ENCODE assay signal across 8 mouse cellular contexts in the genomic region with DNA sequence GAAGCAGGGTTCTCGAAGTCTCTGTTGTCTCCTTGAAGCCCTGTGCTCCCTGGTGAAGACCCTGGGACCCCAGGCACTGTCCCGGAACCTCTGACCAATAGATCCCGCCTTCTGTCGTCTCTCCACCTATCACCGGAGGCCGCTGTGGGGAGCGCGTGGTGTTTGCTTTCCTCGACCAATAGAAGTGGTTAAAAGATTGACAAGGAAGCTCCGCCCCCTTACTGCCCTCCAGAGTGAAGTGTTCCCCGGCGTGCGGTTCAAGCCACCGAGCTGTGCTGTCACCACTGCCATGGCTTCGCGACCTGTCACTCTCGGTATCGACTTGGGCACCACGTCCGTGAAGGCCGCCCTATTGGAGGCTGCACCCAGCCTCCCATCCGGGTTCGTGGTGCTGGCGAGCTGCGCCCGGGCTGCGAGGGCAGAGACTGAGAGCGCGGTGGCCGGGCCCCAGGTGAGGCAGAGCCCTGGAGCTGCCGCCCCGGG. TPM values are rescaled to one million over a fixed set of nuclear protein-coding genes. Genes with fewer than 3 reads are reported as not detected.
DNase-seq lines count a peak whose midpoint lies in the region; ATAC-seq lines count a peak whose summit lies in the region.

A gene (plus strand): TSS at position 231 of the 483 bp plus-strand sequence.

- ATAC-seq in inflammation-experienced regulatory T-cells, adult 6 months = peak; percentile 93
- ATAC-seq in megakaryocyte-erythroid progenitor cell, adult 5-6 weeks (replicated peaks; ENCODE audit: low FRiP score, low TSS enrichment, poor library complexity, severe bottlenecking) = peak; percentile 96

- DNase-seq in adipocyte (ENCODE audit: low spot score) = peak; percentile 95
- peak; percentile 97 for DNase-seq in embryo, embryonic 10 days (ENCODE audit: low spot score)
- DNase-seq in gastrocnemius, postnatal 14 days = peak; percentile 93
- DNase-seq in left cerebral cortex, postnatal 10 days (ENCODE audit: extremely low spot score in 1 of 2, low spot score in 2 of 2) = peak; percentile 96
- DNase-seq in right cerebral cortex, postnatal 25 days = peak; percentile 94
- peak; percentile 88 to 93 for DNase-seq in urinary bladder, postnatal 4 days (ENCODE audit: low spot score in 2 of 2)

- intact Hi-C loops in gastrocnemius, postnatal 14 days (cut with DNase I; ENCODE audit: low total_unique reads) = no loop called here
- intact Hi-C loops in left cerebral cortex, postnatal 10 days (cut with DNase I) = no loop called here

RNA-seq across cellular contexts. Expression of the gene that starts here (rescaled TPM):
- total RNA-seq in gastrocnemius, postnatal 14 days (2021) = 1 to 10 TPM; 1.3 to 1.7 TPM
- polyA plus RNA-seq in inflammation-experienced regulatory T-cells, adult 6 months (2017; shearing (Covaris generic)) = 1 to 10 TPM; 1.7 to 3.3 (median 2.7) TPM
- total RNA-seq in left cerebral cortex, postnatal 10 days (2021) = 1 to 10 TPM; 2.1 to 3.0 TPM
- 2.5 and 8.5 TPM in 2 replicates for total RNA-seq in megakaryocyte-erythroid progenitor cell, adult 5-6 weeks (2014; fragmentation: Nextera tagmentation)
- 0.80 and 3.3 TPM in 2 replicates for total RNA-seq in megakaryocyte-erythroid progenitor cell, adult 5-6 weeks (2017)

Comparison
In these comparisons a context has a peak if more than half of its experiments do, and no peak if none do; other contexts are left out.
1. Peak in every context shown above with its lines: DNase-seq and ATAC-seq.